In the genomic region with DNA sequence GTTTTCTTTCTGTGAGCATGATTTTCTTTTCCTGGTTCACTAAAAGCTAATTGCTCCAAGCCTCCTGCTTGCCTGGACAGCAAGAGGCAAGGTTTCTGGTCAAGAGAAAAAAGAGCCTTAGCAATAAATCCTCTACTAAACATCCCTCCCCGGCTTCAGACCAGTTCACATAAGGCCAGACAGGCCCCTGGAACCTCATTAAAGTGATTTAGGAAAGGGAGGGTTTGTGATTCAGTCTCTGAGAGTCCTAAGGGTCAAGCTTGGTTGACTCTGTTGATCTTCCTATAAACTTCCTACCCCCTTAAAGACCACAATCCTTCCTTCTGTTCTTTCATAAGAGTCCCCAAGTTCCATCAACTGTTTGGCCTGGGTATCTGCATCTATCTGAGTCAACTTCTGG, we compare ENCODE assay signal across 26 mouse cellular contexts. TPM values are rescaled to one million over a fixed set of nuclear protein-coding genes. Genes with fewer than 3 reads are reported as not detected.
DNase-seq lines count a peak whose midpoint lies in the region; ATAC-seq and TF ChIP-seq lines count a peak whose summit lies in the region.
"Had no signal": no experiment of that assay in that cellular context is flagged by ENCODE, and none has a peak within 500 bp of the region (broad histone marks: within the 10 kb centered on the region; RNA-seq: fewer than 3 reads in every experiment).

No protein-coding gene starts in this region.

- H3K9me3 ChIP-seq in kidney, embryonic 14.5 days (ENCODE audit: control insufficient read depth, low read length): peaks cover 5% of the 10 kb centered on the region; the same call in 1 of the 2 replicates
- peaks cover 7% of the 10 kb centered on the region; the same call in 1 of the 2 replicates for H3K9me3 ChIP-seq in kidney, embryonic 16.5 days (ENCODE audit: low read length)
- H3K9me3 ChIP-seq: embryonic facial prominence, embryonic 10.5 days; embryonic facial prominence, embryonic 12.5 days; forebrain, embryonic 15.5 days; G1E had no signal

- 17% methylated on average over 1 of the region's 1 CpGs for WGBS in kidney, adult 2 months
- WGBS in kidney, embryonic 14.5 days: 3% methylated on average over 1 of the region's 1 CpGs
- 6% methylated on average over 1 of the region's 1 CpGs for WGBS in kidney, embryonic 16.5 days

- peak; percentile 48 for DNase-seq in kidney, adult 2 months
- DNase-seq in kidney, postnatal 25 days: no peak
- DNase-seq in kidney, postnatal 10 days: no peak
- DNase-seq in kidney, adult 18-20 months: no peak
- DNase-seq: adrenal gland, adult 8-10 months; adrenal gland, postnatal 14 days; adrenal gland, postnatal 36 days; B cell, adult 2 months; cerebellum, adult 11-12 months; cerebellum, adult 2 months; cerebellum, adult 9-10 months; cerebellum, postnatal 10 days; cerebellum, postnatal 25 days had no signal

- H3K27me3 ChIP-seq in kidney, adult 2 months (replicated peaks; ENCODE audit: control insufficient read depth, insufficient read depth, low read length): no peaks in the 10 kb centered on the region
- no peaks in the 10 kb centered on the region for H3K27me3 ChIP-seq in kidney, embryonic 14.5 days (ENCODE audit: control insufficient read depth, insufficient read depth, low read length)
- H3K27me3 ChIP-seq in kidney, embryonic 16.5 days (ENCODE audit: insufficient read depth, low read length): no peaks in the 10 kb centered on the region
- H3K27me3 ChIP-seq: CH12.LX; embryonic facial prominence, embryonic 12.5 days; forebrain, embryonic 13.5 days; forebrain, embryonic 15.5 days; Patski had no signal

- 0 out of 2 replicates have a peak overlapping the region, but pooled peaks have one; percentile 31 for H3K27ac ChIP-seq in kidney, adult 2 months (ENCODE audit: insufficient read depth, low read depth, low read length)
- no peak overlapping the region for H3K27ac ChIP-seq in kidney, embryonic 14.5 days (ENCODE audit: low read depth, low read length)
- H3K27ac ChIP-seq in kidney, embryonic 16.5 days (ENCODE audit: low read length): no peak overlapping the region
- H3K27ac ChIP-seq: embryonic facial prominence, embryonic 10.5 days; embryonic facial prominence, embryonic 12.5 days; forebrain, embryonic 13.5 days; forebrain, embryonic 15.5 days had no signal

- no peak overlapping the region for H3K4me2 ChIP-seq in kidney, embryonic 14.5 days (replicated peaks; ENCODE audit: low read depth, low read length)
- no peak overlapping the region for H3K4me2 ChIP-seq in kidney, embryonic 16.5 days (replicated peaks; ENCODE audit: low read depth, low read length)
- H3K4me2 ChIP-seq: embryonic facial prominence, embryonic 12.5 days; forebrain, embryonic 13.5 days; forebrain, embryonic 15.5 days had no signal

- H3K36me3 ChIP-seq in kidney, adult 2 months (ENCODE audit: control insufficient read depth, insufficient read depth, low read length): no peaks in the 10 kb centered on the region
- no peaks in the 10 kb centered on the region for H3K36me3 ChIP-seq in kidney, embryonic 14.5 days (ENCODE audit: control insufficient read depth, insufficient read depth, low read length)
- no peaks in the 10 kb centered on the region for H3K36me3 ChIP-seq in kidney, embryonic 16.5 days (ENCODE audit: insufficient read depth, low read length)
- H3K36me3 ChIP-seq: embryonic facial prominence, embryonic 10.5 days; embryonic facial prominence, embryonic 12.5 days; forebrain, embryonic 15.5 days; G1E had no signal

- no peak overlapping the region for H3K9ac ChIP-seq in kidney, embryonic 14.5 days (ENCODE audit: low read depth, low read length)
- H3K9ac ChIP-seq in kidney, embryonic 16.5 days (replicated peaks; ENCODE audit: low read length): no peak overlapping the region
- H3K9ac ChIP-seq: embryonic facial prominence, embryonic 12.5 days; forebrain, embryonic 13.5 days; forebrain, embryonic 15.5 days had no signal

- no peak overlapping the region for H3K4me3 ChIP-seq in kidney, adult 2 months (ENCODE audit: insufficient read depth, low read depth, low read length)
- H3K4me3 ChIP-seq in kidney, embryonic 14.5 days (ENCODE audit: low read length): no peak overlapping the region
- H3K4me3 ChIP-seq in kidney, embryonic 16.5 days (ENCODE audit: low read length): no peak overlapping the region
- H3K4me3 ChIP-seq: embryonic facial prominence, embryonic 10.5 days; embryonic facial prominence, embryonic 12.5 days; forebrain, embryonic 13.5 days; forebrain, embryonic 15.5 days had no signal

- H3K4me1 ChIP-seq in kidney, adult 2 months (ENCODE audit: control insufficient read depth, insufficient read depth, low read length): peaks cover 4% of the 10 kb centered on the region; the same call in 1 of the 2 replicates
- no peaks in the 10 kb centered on the region for H3K4me1 ChIP-seq in kidney, embryonic 14.5 days (ENCODE audit: control insufficient read depth, insufficient read depth, low read length)
- no peaks in the 10 kb centered on the region for H3K4me1 ChIP-seq in kidney, embryonic 16.5 days (ENCODE audit: insufficient read depth, low read length)
- H3K4me1 ChIP-seq: embryonic facial prominence, embryonic 10.5 days; embryonic facial prominence, embryonic 12.5 days; forebrain, embryonic 13.5 days; forebrain, embryonic 15.5 days had no signal

- no peak for TF ChIP-seq CTCF in kidney, adult 2 months (conservative IDR thresholded peaks at IDR 0.05; ENCODE audit: insufficient read depth, insufficient read length, low read depth, low read length)

- no peak for TF ChIP-seq POLR2A in kidney, adult 2 months (IDR thresholded peaks at IDR 0.05; ENCODE audit: low read depth, low read length)

- ATAC-seq in kidney, embryonic 14.5 days (ENCODE audit: low FRiP score, low TSS enrichment): peak; percentile 86
- ATAC-seq in kidney, embryonic 16.5 days (ENCODE audit: low FRiP score, low TSS enrichment): peak; percentile 71; the same call in 1 of the 2 replicates
- ATAC-seq: activated CD4-positive, CD25-positive, alpha-beta regulatory T cell, adult 4 months; CD4-positive, CD25-positive, alpha-beta regulatory T cell, adult 4 months; forebrain, embryonic 13.5 days; forebrain, embryonic 15.5 days; Patski had no signal

RNA-seq across cellular contexts. Expression of gene Usp53, which starts 12.7 kb away (rescaled TPM):
- polyA plus RNA-seq in kidney, adult 2 months (2012; rRNA removed): 4.4 TPM in 2 replicates
- 7.1 and 16.4 TPM in 2 replicates for polyA plus RNA-seq in kidney, embryonic 14.5 days (2014; fragmentation: Nextera tagmentation; extraction: Ambion mirVana)
- 10.3 and 14.4 TPM in 2 replicates for polyA plus RNA-seq in kidney, embryonic 16.5 days (2015; fragmentation: Nextera tagmentation; extraction: Ambion mirVana)

RNA-seq across cellular contexts. Expression of gene Myoz2, which starts 37.8 kb away (rescaled TPM):
- 3.8 TPM in 1 of 2 replicates, not detected in the other for polyA plus RNA-seq in kidney, adult 2 months (2012; rRNA removed)
- polyA plus RNA-seq in kidney, embryonic 14.5 days (2014; fragmentation: Nextera tagmentation; extraction: Ambion mirVana): 0.14 TPM in 1 of 2 replicates, not detected in the other
- polyA plus RNA-seq in kidney, embryonic 16.5 days (2015; fragmentation: Nextera tagmentation; extraction: Ambion mirVana): 0.99 and 1.3 TPM in 2 replicates
- polyA plus RNA-seq: activated CD4-positive, CD25-positive, alpha-beta regulatory T cell, adult 4 months; cortical plate, adult 2 months; embryonic facial prominence, embryonic 10.5 days; forebrain, embryonic 11.5 days; forebrain, embryonic 13.5 days; forebrain, embryonic 15.5 days; G1E had no signal
